Mouse (Mus musculus): ENCODE results near the gene Rangap1. TPM values are rescaled to one million over a fixed set of nuclear protein-coding genes. Genes with fewer than 3 reads are reported as not detected.

Gene Rangap1
- total and polyA plus RNA-seq, 2 experiments from 2014 or later: 146 to 183 TPM

DNA sequence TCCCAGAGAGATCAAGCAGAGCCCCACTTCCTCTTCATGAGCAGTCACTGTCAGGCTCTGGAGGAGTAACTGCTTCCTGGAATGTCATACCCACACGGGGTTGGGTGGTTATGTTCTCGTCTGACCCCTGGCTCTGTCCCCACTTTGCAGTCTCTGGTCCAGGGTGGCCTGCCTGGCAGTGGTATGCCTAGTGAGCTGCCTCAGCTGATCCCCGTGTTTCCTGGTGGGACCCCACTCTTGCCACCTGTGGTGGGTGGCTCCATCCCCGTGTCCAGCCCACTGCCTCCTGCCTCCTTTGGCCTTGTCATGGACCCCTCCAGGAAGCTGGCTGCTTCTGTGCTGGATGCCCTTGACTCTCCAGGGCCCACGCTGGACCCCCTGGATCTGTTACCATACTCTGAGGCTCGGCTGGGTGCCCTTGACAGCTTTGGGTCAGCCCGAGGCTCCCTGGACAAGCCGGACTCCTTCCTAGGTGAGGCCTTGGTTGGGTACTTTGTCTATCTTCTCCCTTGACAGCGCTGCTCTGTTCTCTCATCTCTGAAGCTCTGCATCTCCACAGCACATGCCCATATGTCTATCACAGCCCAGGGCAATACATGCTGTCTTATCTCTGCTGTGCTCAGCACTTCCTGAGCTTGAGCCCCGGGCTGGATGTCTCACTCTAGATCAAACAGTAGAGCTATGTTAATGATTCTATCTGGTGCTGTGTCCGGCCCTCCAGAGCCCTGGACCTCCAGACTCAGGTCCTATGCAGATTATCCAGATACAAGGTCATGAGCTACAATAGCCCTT lies 31.5 kb upstream of the Rangap1 start:
- Histone ChIP-seq H3K36me3 (ENCODE audit: insufficient read depth, low read length) (peaks cover 92% of the 10 kb centered on the region), H3K27me3 (ENCODE audit: insufficient read depth, low read length) (no peaks in the 10 kb centered on the region), H3K27ac (ENCODE audit: low read depth, low read length) (no peak overlapping the region), H3K9ac (replicated peaks; ENCODE audit: low read length, poor library complexity, severe bottlenecking) (no peak overlapping the region), H3K4me3 (ENCODE audit: low read depth, low read length) (no peak overlapping the region), H3K9me3 (ENCODE audit: low read length) (no peaks in the 10 kb centered on the region), H3K4me2 (ENCODE audit: low read depth, low read length, poor library complexity, severe bottlenecking) (no peak overlapping the region), H3K4me1 (ENCODE audit: insufficient read depth, low read length) (no peaks in the 10 kb centered on the region)
- TF ChIP-seq CTCF (IDR thresholded peaks at IDR 0.05): no peak
- 92% methylated on average over 11 of the region's 11 CpGs for WGBS
- no peak for DNase-seq (ENCODE audit: low spot score)
- no peak for ATAC-seq (ENCODE audit: low FRiP score)

GRCm38 (mm10) chr15:81774505-81775171 lies 29.3 kb upstream of the Rangap1 start:
- no peak overlapping the region for H3K9ac ChIP-seq (replicated peaks; ENCODE audit: low read length, poor library complexity, severe bottlenecking)

GRCm38 (mm10) chr15:81772431-81773120 lies 27.2 kb upstream of the Rangap1 start:
- Histone ChIP-seq H3K4me2 (ENCODE audit: low read depth, low read length, poor library complexity, severe bottlenecking) (no peak overlapping the region), H3K4me3 (ENCODE audit: low read depth, low read length) (no peak overlapping the region), H3K9ac (replicated peaks; ENCODE audit: low read length, poor library complexity, severe bottlenecking) (no peak overlapping the region), H3K36me3 (ENCODE audit: insufficient read depth, low read length) (peaks cover 74% of the 10 kb centered on the region), H3K27me3 (ENCODE audit: insufficient read depth, low read length) (no peaks in the 10 kb centered on the region), H3K4me1 (ENCODE audit: insufficient read depth, low read length) (no peaks in the 10 kb centered on the region), H3K27ac (ENCODE audit: low read depth, low read length) (no peak overlapping the region), H3K9me3 (ENCODE audit: low read length) (no peaks in the 10 kb centered on the region)
- WGBS: 87% methylated on average over 20 of the region's 20 CpGs
- no peak for TF ChIP-seq CTCF (IDR thresholded peaks at IDR 0.05)
- no peak for ATAC-seq (ENCODE audit: low FRiP score)
- no peak for DNase-seq (ENCODE audit: low spot score)

More at GRCm38 (mm10) chr15:81774505-81775171, 29.3 kb upstream of the Rangap1 start:
- no peak overlapping the region for H3K4me2 ChIP-seq (ENCODE audit: low read depth, low read length, poor library complexity, severe bottlenecking)
- WGBS: 91% methylated on average over 15 of the region's 15 CpGs
- no peak overlapping the region for H3K4me3 ChIP-seq (ENCODE audit: low read depth, low read length)
- no peak for TF ChIP-seq CTCF (IDR thresholded peaks at IDR 0.05)
- no peaks in the 10 kb centered on the region for H3K4me1 ChIP-seq (ENCODE audit: insufficient read depth, low read length)
- ATAC-seq (ENCODE audit: low FRiP score): no peak
- DNase-seq (ENCODE audit: low spot score): no peak
- peaks cover 79% of the 10 kb centered on the region for H3K36me3 ChIP-seq (ENCODE audit: insufficient read depth, low read length)
- no peaks in the 10 kb centered on the region for H3K9me3 ChIP-seq (ENCODE audit: low read length)
- H3K27ac ChIP-seq (ENCODE audit: low read depth, low read length): no peak overlapping the region
- H3K27me3 ChIP-seq (ENCODE audit: insufficient read depth, low read length): no peaks in the 10 kb centered on the region

DNA sequence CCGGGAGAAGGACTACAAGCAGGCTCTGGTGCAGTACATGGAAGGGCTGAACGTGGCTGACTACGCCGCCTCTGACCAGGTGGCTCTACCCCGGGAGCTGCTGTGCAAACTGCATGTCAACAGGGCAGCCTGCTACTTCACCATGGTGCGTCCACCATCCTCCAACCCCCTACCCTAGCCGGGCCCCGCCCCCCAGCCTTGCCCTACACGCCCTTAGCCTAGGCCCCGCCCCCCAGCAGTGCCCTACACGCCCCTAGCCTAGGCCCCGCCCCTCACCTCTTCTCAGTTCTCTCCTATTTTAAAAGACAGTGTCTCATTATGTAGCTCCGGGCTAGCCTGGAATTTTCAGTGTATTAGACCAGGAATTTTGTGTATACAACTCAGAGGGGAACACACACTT lies 23.7 kb upstream of the Rangap1 start:
- no peaks in the 10 kb centered on the region for H3K4me1 ChIP-seq (ENCODE audit: insufficient read depth, low read length)
- H3K9ac ChIP-seq (replicated peaks; ENCODE audit: low read length, poor library complexity, severe bottlenecking): no peak overlapping the region
- H3K27me3 ChIP-seq (ENCODE audit: insufficient read depth, low read length): no peaks in the 10 kb centered on the region
- no peak overlapping the region for H3K4me3 ChIP-seq (ENCODE audit: low read depth, low read length)
- H3K27ac ChIP-seq (ENCODE audit: low read depth, low read length): no peak overlapping the region
- no peaks in the 10 kb centered on the region for H3K9me3 ChIP-seq (ENCODE audit: low read length)
- ATAC-seq (ENCODE audit: low FRiP score): no peak
- TF ChIP-seq CTCF (IDR thresholded peaks at IDR 0.05): no peak
- DNase-seq (ENCODE audit: low spot score): no peak
- no peak overlapping the region for H3K4me2 ChIP-seq (ENCODE audit: low read depth, low read length, poor library complexity, severe bottlenecking)
- 65% methylated on average over 13 of the region's 13 CpGs for WGBS
- H3K36me3 ChIP-seq (ENCODE audit: insufficient read depth, low read length): peaks cover 47% of the 10 kb centered on the region

GRCm38 (mm10) chr15:81766439-81766838 lies 21.1 kb upstream of the Rangap1 start:
- DNase-seq (ENCODE audit: low spot score) (no peak), ATAC-seq (ENCODE audit: low FRiP score) (no peak)
- Histone ChIP-seq H3K9me3 (ENCODE audit: low read length) (no peaks in the 10 kb centered on the region), H3K36me3 (ENCODE audit: insufficient read depth, low read length) (peaks cover 21% of the 10 kb centered on the region), H3K27ac (ENCODE audit: low read depth, low read length) (no peak overlapping the region), H3K4me1 (ENCODE audit: insufficient read depth, low read length) (no peaks in the 10 kb centered on the region), H3K4me3 (ENCODE audit: low read depth, low read length) (no peak overlapping the region), H3K27me3 (ENCODE audit: insufficient read depth, low read length) (no peaks in the 10 kb centered on the region), H3K9ac (replicated peaks; ENCODE audit: low read length, poor library complexity, severe bottlenecking) (no peak overlapping the region), H3K4me2 (ENCODE audit: low read depth, low read length, poor library complexity, severe bottlenecking) (no peak overlapping the region)
- 83% methylated on average over 5 of the region's 5 CpGs for WGBS
- TF ChIP-seq CTCF (IDR thresholded peaks at IDR 0.05): no peak

DNA sequence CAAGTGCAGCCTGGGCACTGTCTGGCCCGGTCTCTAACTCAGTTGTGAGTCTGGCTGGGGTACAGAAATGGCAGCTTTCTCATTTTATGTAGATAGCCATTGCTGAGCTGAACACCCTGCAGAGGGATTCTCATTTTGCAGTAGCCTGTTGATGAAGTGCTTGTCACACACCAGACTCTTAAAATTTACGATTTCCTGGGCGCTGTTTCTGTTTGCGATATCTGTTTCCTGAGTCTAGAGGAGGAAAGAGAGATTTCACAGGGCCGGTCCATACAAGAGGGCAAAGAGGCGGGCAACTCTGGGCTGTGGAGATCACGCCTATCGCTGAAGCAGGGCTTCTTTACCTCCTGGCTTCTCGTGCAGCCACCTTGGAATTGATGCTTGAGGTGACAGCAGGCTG lies 20.3 kb upstream of the Rangap1 start:
- no peak for TF ChIP-seq CTCF (IDR thresholded peaks at IDR 0.05)
- H3K9ac ChIP-seq (replicated peaks; ENCODE audit: low read length, poor library complexity, severe bottlenecking): no peak overlapping the region
- H3K36me3 ChIP-seq (ENCODE audit: insufficient read depth, low read length): peaks cover 20% of the 10 kb centered on the region
- no peaks in the 10 kb centered on the region for H3K27me3 ChIP-seq (ENCODE audit: insufficient read depth, low read length)
- H3K4me3 ChIP-seq (ENCODE audit: low read depth, low read length): no peak overlapping the region
- WGBS: 90% methylated on average over 9 of the region's 9 CpGs
- DNase-seq (ENCODE audit: low spot score) (no peak), ATAC-seq (ENCODE audit: low FRiP score) (no peak)
- no peak overlapping the region for H3K27ac ChIP-seq (ENCODE audit: low read depth, low read length)
- H3K9me3 ChIP-seq (ENCODE audit: low read length): no peaks in the 10 kb centered on the region
- H3K4me1 ChIP-seq (ENCODE audit: insufficient read depth, low read length): no peaks in the 10 kb centered on the region
- no peak overlapping the region for H3K4me2 ChIP-seq (ENCODE audit: low read depth, low read length, poor library complexity, severe bottlenecking)
